In the genomic region with DNA sequence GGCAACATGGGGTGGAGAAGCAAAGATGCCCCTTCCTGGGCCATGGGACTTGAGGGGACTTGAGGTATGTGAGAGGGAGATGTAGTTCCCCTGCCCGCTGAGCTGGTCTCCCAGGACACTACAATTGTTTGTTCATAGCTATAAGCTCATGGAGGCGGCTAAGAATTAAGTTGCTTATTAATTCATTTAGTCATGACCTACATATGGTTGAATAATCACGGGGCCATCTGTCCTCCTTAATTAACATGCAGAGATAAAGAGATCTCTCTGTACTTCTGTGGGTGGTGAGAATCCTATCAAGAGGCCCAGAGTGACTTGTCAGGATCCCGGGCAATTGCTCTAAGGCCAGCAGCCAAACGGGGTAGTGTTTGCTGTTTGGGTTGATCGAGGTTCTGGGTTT, we compare ENCODE assay signal across 16 mouse cellular contexts.
"Had no signal": no experiment of that assay in that cellular context is flagged by ENCODE, and none has a peak within 500 bp of the region (broad histone marks: within the 10 kb centered on the region; RNA-seq: fewer than 3 reads in every experiment).

No protein-coding gene starts in this region.

- H3K9ac ChIP-seq: liver, embryonic 13.5 days had no signal

- DNase-seq: kidney, adult 9 months; kidney, postnatal 14 days; kidney, postnatal 4 days; layer of hippocampus, postnatal 36 days; liver, embryonic 13.5 days; lung, adult 2 months; lung, postnatal 14 days; lung, postnatal 4 days; midbrain, embryonic 14.5 days; right cerebral cortex, adult 18-20 months; right cerebral cortex, postnatal 14 days; right cerebral cortex, postnatal 4 days; thymus, postnatal 25 days had no signal

- H3K4me3 ChIP-seq: left cerebral cortex, adult 2 months; liver, embryonic 13.5 days had no signal

- H3K27ac ChIP-seq: left cerebral cortex, adult 2 months; liver, embryonic 13.5 days; stomach, postnatal 0 days had no signal

- H3K9me3 ChIP-seq: liver, embryonic 13.5 days had no signal

- H3K36me3 ChIP-seq: liver, embryonic 13.5 days had no signal

- H3K27me3 ChIP-seq: liver, embryonic 13.5 days had no signal

- H3K4me2 ChIP-seq: liver, embryonic 13.5 days; midbrain, embryonic 11.5 days had no signal
